Mouse (Mus musculus): Measurements from ENCODE around the gene Minos1. TPM values are rescaled to one million over a fixed set of nuclear protein-coding genes. Genes with fewer than 3 reads are reported as not detected.

Minos1 gene
- polyA plus RNA-seq, 1 experiment from 2014 or later, result 421 TPM

GRCm38 (mm10) chr4:139151370-139151769, 20.5 kb upstream of the Minos1 start:
- ATAC-seq (ENCODE audit: low FRiP score), result no peak
- Histone ChIP-seq H3K4me3 (ENCODE audit: low read depth, low read length) (no peak overlapping the region), H3K36me3 (ENCODE audit: control insufficient read depth, insufficient read depth, low read length) (no peaks in the 10 kb centered on the region), H3K27ac (ENCODE audit: low read depth, low read length) (no peak overlapping the region), H3K4me2 (no peak overlapping the region), H3K9me3 (ENCODE audit: control insufficient read depth, low read length) (no peaks in the 10 kb centered on the region), H3K4me1 (ENCODE audit: control insufficient read depth, insufficient read depth, low read length) (no peaks in the 10 kb centered on the region), H3K27me3 (ENCODE audit: control insufficient read depth, insufficient read depth, low read length) (no peaks in the 10 kb centered on the region), H3K9ac (ENCODE audit: low read length) (no peak overlapping the region)
- 67% methylated on average over 6 of the region's 6 CpGs for whole genome bisulfite sequencing
- no peak for DNase-seq (ENCODE audit: low spot score, missing footprints)

GRCm38 (mm10) chr4:139146760-139147159, 15.8 kb upstream of the Minos1 start:
- WGBS, result 88% methylated on average over 5 of the region's 5 CpGs
- no peak for ATAC-seq (ENCODE audit: low FRiP score)

GRCm38 (mm10) chr4:139145156-139145555, 14.2 kb upstream of the Minos1 start:
- no peak overlapping the region for H3K9ac ChIP-seq (ENCODE audit: low read length)
- H3K9me3 ChIP-seq (ENCODE audit: control insufficient read depth, low read length), result no peaks in the 10 kb centered on the region
- no peak overlapping the region for H3K27ac ChIP-seq (ENCODE audit: low read depth, low read length)
- 94% methylated on average over 11 of the region's 11 CpGs for WGBS
- no peak overlapping the region for H3K4me2 ChIP-seq
- no peak for ATAC-seq (ENCODE audit: low FRiP score)
- H3K36me3 ChIP-seq (ENCODE audit: control insufficient read depth, insufficient read depth, low read length), result no peaks in the 10 kb centered on the region
- no peaks in the 10 kb centered on the region for H3K27me3 ChIP-seq (ENCODE audit: control insufficient read depth, insufficient read depth, low read length)
- DNase-seq (ENCODE audit: low spot score, missing footprints), result no peak
- H3K4me1 ChIP-seq (ENCODE audit: control insufficient read depth, insufficient read depth, low read length), result peaks cover 4% of the 10 kb centered on the region
- H3K4me3 ChIP-seq (ENCODE audit: low read depth, low read length), result no peak overlapping the region

More at GRCm38 (mm10) chr4:139146760-139147159, 15.8 kb upstream of the Minos1 start:
- Histone ChIP-seq H3K27me3 (ENCODE audit: control insufficient read depth, insufficient read depth, low read length) (no peaks in the 10 kb centered on the region), H3K4me3 (ENCODE audit: low read depth, low read length) (no peak overlapping the region), H3K9ac (ENCODE audit: low read length) (no peak overlapping the region), H3K36me3 (ENCODE audit: control insufficient read depth, insufficient read depth, low read length) (no peaks in the 10 kb centered on the region), H3K27ac (ENCODE audit: low read depth, low read length) (no peak overlapping the region), H3K9me3 (ENCODE audit: control insufficient read depth, low read length) (no peaks in the 10 kb centered on the region), H3K4me2 (no peak overlapping the region), H3K4me1 (ENCODE audit: control insufficient read depth, insufficient read depth, low read length) (peaks cover 4% of the 10 kb centered on the region)
- DNase-seq (ENCODE audit: low spot score, missing footprints), result no peak

- Histone ChIP-seq H3K4me3 (ENCODE audit: low read depth, low read length) (no peak overlapping the region), H3K27ac (ENCODE audit: low read depth, low read length) (no peak overlapping the region), H3K27me3 (ENCODE audit: control insufficient read depth, insufficient read depth, low read length) (no peaks in the 10 kb centered on the region), H3K4me1 (ENCODE audit: control insufficient read depth, insufficient read depth, low read length) (peaks cover 4% of the 10 kb centered on the region), H3K9me3 (ENCODE audit: control insufficient read depth, low read length) (no peaks in the 10 kb centered on the region), H3K4me2 (no peak overlapping the region), H3K9ac (ENCODE audit: low read length) (no peak overlapping the region), H3K36me3 (ENCODE audit: control insufficient read depth, insufficient read depth, low read length) (no peaks in the 10 kb centered on the region)
- WGBS, result 86% methylated on average over 4 of the region's 4 CpGs
- ATAC-seq (ENCODE audit: low FRiP score), result no peak
- DNase-seq (ENCODE audit: low spot score, missing footprints), result no peak
Measured at GRCm38 (mm10) chr4:139144577-139144976, 13.7 kb upstream of the Minos1 start.

GRCm38 (mm10) chr4:139142985-139143384, 12.1 kb upstream of the Minos1 start:
- WGBS, result 24% methylated on average over 9 of the region's 9 CpGs
- peak overlapping the region; percentile 28; the same call in 1 of the 2 replicates for H3K9ac ChIP-seq (ENCODE audit: low read length)
- ATAC-seq (ENCODE audit: low FRiP score) (no peak), DNase-seq (ENCODE audit: low spot score, missing footprints) (peak; percentile 90)
- H3K4me2 ChIP-seq, result 0 out of 2 replicates have a peak overlapping the region, but pooled peaks have one; percentile 13
- no peaks in the 10 kb centered on the region for H3K9me3 ChIP-seq (ENCODE audit: control insufficient read depth, low read length)
- no peaks in the 10 kb centered on the region for H3K27me3 ChIP-seq (ENCODE audit: control insufficient read depth, insufficient read depth, low read length)
- H3K4me1 ChIP-seq (ENCODE audit: control insufficient read depth, insufficient read depth, low read length), result peaks cover 4% of the 10 kb centered on the region
- no peak overlapping the region for H3K4me3 ChIP-seq (ENCODE audit: low read depth, low read length)
- no peak overlapping the region for H3K27ac ChIP-seq (ENCODE audit: low read depth, low read length)
- no peaks in the 10 kb centered on the region for H3K36me3 ChIP-seq (ENCODE audit: control insufficient read depth, insufficient read depth, low read length)

GRCm38 (mm10) chr4:139141785-139142184, 10.9 kb upstream of the Minos1 start:
- ATAC-seq (ENCODE audit: low FRiP score) (no peak), DNase-seq (ENCODE audit: low spot score, missing footprints) (no peak)
- Histone ChIP-seq H3K4me1 (ENCODE audit: control insufficient read depth, insufficient read depth, low read length) (peaks cover 4% of the 10 kb centered on the region), H3K27me3 (ENCODE audit: control insufficient read depth, insufficient read depth, low read length) (no peaks in the 10 kb centered on the region), H3K9ac (ENCODE audit: low read length) (no peak overlapping the region), H3K4me2 (no peak overlapping the region), H3K9me3 (ENCODE audit: control insufficient read depth, low read length) (no peaks in the 10 kb centered on the region), H3K4me3 (ENCODE audit: low read depth, low read length) (no peak overlapping the region), H3K27ac (ENCODE audit: low read depth, low read length) (no peak overlapping the region), H3K36me3 (ENCODE audit: control insufficient read depth, insufficient read depth, low read length) (no peaks in the 10 kb centered on the region)
- 80% methylated on average over 6 of the region's 6 CpGs for WGBS

- DNase-seq (ENCODE audit: low spot score, missing footprints), result no peak
- 86% methylated on average over 2 of the region's 2 CpGs for WGBS
- H3K27ac ChIP-seq (ENCODE audit: low read depth, low read length), result no peak overlapping the region
- no peaks in the 10 kb centered on the region for H3K27me3 ChIP-seq (ENCODE audit: control insufficient read depth, insufficient read depth, low read length)
- no peak overlapping the region for H3K4me3 ChIP-seq (ENCODE audit: low read depth, low read length)
- H3K4me1 ChIP-seq (ENCODE audit: control insufficient read depth, insufficient read depth, low read length), result peaks cover 4% of the 10 kb centered on the region
- no peaks in the 10 kb centered on the region for H3K9me3 ChIP-seq (ENCODE audit: control insufficient read depth, low read length)
- H3K36me3 ChIP-seq (ENCODE audit: control insufficient read depth, insufficient read depth, low read length), result no peaks in the 10 kb centered on the region
- no peak overlapping the region for H3K4me2 ChIP-seq
- H3K9ac ChIP-seq (ENCODE audit: low read length), result no peak overlapping the region
- no peak for ATAC-seq (ENCODE audit: low FRiP score)
Measured at GRCm38 (mm10) chr4:139140267-139140666, 9.4 kb upstream of the Minos1 start.

- no peaks in the 10 kb centered on the region for H3K9me3 ChIP-seq (ENCODE audit: control insufficient read depth, low read length)
- H3K4me2 ChIP-seq, result no peak overlapping the region
- ATAC-seq (ENCODE audit: low FRiP score) (no peak), DNase-seq (ENCODE audit: low spot score, missing footprints) (no peak)
- 79% methylated on average over 2 of the region's 2 CpGs for WGBS
- H3K27me3 ChIP-seq (ENCODE audit: control insufficient read depth, insufficient read depth, low read length), result no peaks in the 10 kb centered on the region
- no peak overlapping the region for H3K4me3 ChIP-seq (ENCODE audit: low read depth, low read length)
- H3K36me3 ChIP-seq (ENCODE audit: control insufficient read depth, insufficient read depth, low read length), result no peaks in the 10 kb centered on the region
- H3K4me1 ChIP-seq (ENCODE audit: control insufficient read depth, insufficient read depth, low read length), result no peaks in the 10 kb centered on the region; the same call in 1 of the 2 replicates
- H3K27ac ChIP-seq (ENCODE audit: low read depth, low read length), result no peak overlapping the region
- H3K9ac ChIP-seq (ENCODE audit: low read length), result no peak overlapping the region
Measured at GRCm38 (mm10) chr4:139136011-139136410, 5.1 kb upstream of the Minos1 start.

- H3K4me3 ChIP-seq (ENCODE audit: low read depth, low read length), result no peak overlapping the region
- H3K36me3 ChIP-seq (ENCODE audit: control insufficient read depth, insufficient read depth, low read length), result no peaks in the 10 kb centered on the region
- no peak overlapping the region for H3K27ac ChIP-seq (ENCODE audit: low read depth, low read length)
- H3K9ac ChIP-seq (ENCODE audit: low read length), result no peak overlapping the region
- peaks cover 6% of the 10 kb centered on the region for H3K4me1 ChIP-seq (ENCODE audit: control insufficient read depth, insufficient read depth, low read length)
- ATAC-seq (ENCODE audit: low FRiP score) (no peak), DNase-seq (ENCODE audit: low spot score, missing footprints) (no peak)
- H3K4me2 ChIP-seq, result no peak overlapping the region
- WGBS, result 77% methylated on average over 5 of the region's 5 CpGs
- no peaks in the 10 kb centered on the region for H3K27me3 ChIP-seq (ENCODE audit: control insufficient read depth, insufficient read depth, low read length)
- H3K9me3 ChIP-seq (ENCODE audit: control insufficient read depth, low read length), result no peaks in the 10 kb centered on the region
Measured at GRCm38 (mm10) chr4:139133109-139133508, 2.2 kb upstream of the Minos1 start.

Measured in midbrain, embryonic 11.5 days (tissue).